Mouse (Mus musculus) hindbrain, embryonic 13.5 days (tissue): ENCODE results near the gene Sdk1. TPM values are rescaled to one million over a fixed set of nuclear protein-coding genes. Genes with fewer than 3 reads are reported as not detected.

Experiments
- ATAC-seq: fragments of 200-750 bp; cut with Nextera tagmentation; 2 replicates; pipeline ENCODE4 v1.8.0; 2017; ENCODE audit warnings: moderate TSS enrichment; ENCODE audit not compliant: low FRiP score
- H3K27ac ChIP-seq: fragments of 300-500 bp; sonication (generic); 2 replicates; pipeline ENCODE4 v1.5.1; 2015; ENCODE audit warnings: inconsistent platforms, mild to moderate bottlenecking, moderate library complexity
- H3K27me3 ChIP-seq: fragments of 300-500 bp; sonication (generic); 2 replicates; pipeline ENCODE4 v1.6.1; 2015; ENCODE audit warnings: mild to moderate bottlenecking, inconsistent platforms
- H3K36me3 ChIP-seq: fragments of 300-500 bp; sonication (generic); 2 replicates; pipeline ENCODE4 v1.6.1; 2015; ENCODE audit warnings: mild to moderate bottlenecking, inconsistent platforms
- H3K4me1 ChIP-seq: fragments of 300-500 bp; sonication (generic); replicated peaks from 2 replicates; pipeline ENCODE4 v1.6.1; 2015; ENCODE audit warnings: inconsistent platforms
- H3K4me2 ChIP-seq: fragments of 300-500 bp; sonication (generic); 2 replicates; pipeline ENCODE4 v1.6.1; 2015; ENCODE audit warnings: inconsistent platforms, mild to moderate bottlenecking, moderate library complexity
- H3K4me3 ChIP-seq: fragments of 300-500 bp; sonication (generic); 2 replicates; pipeline ENCODE4 v1.5.1; 2015; ENCODE audit warnings: mild to moderate bottlenecking, inconsistent platforms
- H3K9ac ChIP-seq: fragments of 300-500 bp; sonication (generic); 2 replicates; pipeline ENCODE4 v1.6.1; 2015; ENCODE audit warnings: mild to moderate bottlenecking, inconsistent platforms
- H3K9me3 ChIP-seq: fragments of 300-500 bp; sonication (generic); 2 replicates; pipeline ENCODE4 v1.6.1; 2016; ENCODE audit warnings: inconsistent platforms
- WGBS: fragments of 180-500 bp; shearing (Covaris S2); methylation state at CpG from one replicate; pipeline ENCODE4 v1.1.7; 2015; 5-methylcytosine and 5-hydroxymethylcytosine counted together
- polyA plus RNA-seq: library from polyadenylated mRNA; unstranded; fragments of >200 nt; fragmentation: Nextera tagmentation; extraction: Ambion mirVana; gene quantifications from 2 replicates; pipeline ENCODE4 v1.2.1, GENCODE M21; 2015

The Sdk1 gene
- polyA plus RNA-seq, 1 experiment from 2014 or later: 1.8 TPM

- Histone ChIP-seq H3K4me2 (no peak overlapping the region), H3K27ac (no peak overlapping the region), H3K27me3 (no peaks in the 10 kb centered on the region), H3K36me3 (no peaks in the 10 kb centered on the region), H3K4me1 (peaks cover 6% of the 10 kb centered on the region; the same call in 1 of the 2 replicates), H3K9me3 (no peaks in the 10 kb centered on the region), H3K4me3 (no peak overlapping the region), H3K9ac (no peak overlapping the region)
- ATAC-seq: no peak
- WGBS: 84% methylated on average over 7 of the region's 7 CpGs
These were observed 711.6 kb downstream of the Sdk1 start for GRCm38 (mm10) chr5:141952708-141953490.

DNA sequence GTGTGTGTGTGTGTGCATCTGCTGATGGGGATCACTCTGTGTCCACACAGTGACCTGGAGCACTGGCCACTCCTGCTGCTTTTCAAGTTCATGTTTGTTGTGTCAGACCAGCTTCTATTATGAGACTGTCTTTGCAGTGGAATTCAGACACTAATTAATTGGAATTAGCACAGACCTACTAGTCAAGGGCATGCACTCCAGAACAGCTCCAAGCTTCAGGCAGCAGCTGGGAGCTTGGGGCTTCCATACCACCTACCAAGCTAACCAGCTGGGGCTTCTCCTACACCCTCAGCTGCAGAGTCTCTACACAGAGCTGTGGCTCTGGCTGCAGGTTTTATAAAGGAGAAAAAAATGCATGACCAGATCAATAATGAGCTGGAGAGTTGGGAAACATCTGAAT is 729.8 kb downstream of the Sdk1 start:
- no peak overlapping the region for H3K4me2 ChIP-seq
- no peak for ATAC-seq
- H3K9ac ChIP-seq: no peak overlapping the region
- no peak overlapping the region for H3K27ac ChIP-seq
- no peaks in the 10 kb centered on the region for H3K9me3 ChIP-seq
- H3K27me3 ChIP-seq: no peaks in the 10 kb centered on the region
- H3K4me3 ChIP-seq: no peak overlapping the region
- no peaks in the 10 kb centered on the region for H3K36me3 ChIP-seq
- H3K4me1 ChIP-seq: no peaks in the 10 kb centered on the region

DNA sequence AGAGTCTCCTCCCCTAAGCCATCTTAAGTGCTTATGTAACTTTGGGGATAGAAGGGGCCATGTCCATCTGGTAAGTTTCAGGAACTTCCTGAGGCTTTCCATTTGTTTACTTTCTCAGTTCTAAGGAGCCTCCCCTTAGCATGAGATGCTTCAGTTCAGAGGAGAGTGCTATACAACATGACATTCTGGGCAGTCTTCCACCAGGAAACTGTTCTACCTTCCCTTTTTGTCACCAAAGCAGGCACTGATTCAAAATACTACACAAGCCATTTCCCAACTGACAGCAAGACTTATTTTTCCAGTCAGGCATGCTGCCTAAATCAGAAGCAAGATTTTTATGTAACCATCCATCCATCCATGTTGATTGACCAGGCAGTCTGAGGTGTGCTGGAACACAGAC is 738.2 kb downstream of the Sdk1 start:
- no peak for ATAC-seq
- Histone ChIP-seq H3K4me3 (no peak overlapping the region), H3K36me3 (no peaks in the 10 kb centered on the region), H3K9ac (no peak overlapping the region), H3K9me3 (no peaks in the 10 kb centered on the region), H3K27ac (no peak overlapping the region), H3K4me2 (no peak overlapping the region), H3K27me3 (no peaks in the 10 kb centered on the region), H3K4me1 (no peaks in the 10 kb centered on the region)

- Histone ChIP-seq H3K27ac (no peak overlapping the region), H3K27me3 (no peaks in the 10 kb centered on the region), H3K36me3 (no peaks in the 10 kb centered on the region), H3K4me2 (no peak overlapping the region), H3K4me3 (no peak overlapping the region), H3K9ac (no peak overlapping the region), H3K9me3 (no peaks in the 10 kb centered on the region), H3K4me1 (no peaks in the 10 kb centered on the region)
- 83% methylated on average over 6 of the region's 6 CpGs for WGBS
- ATAC-seq: no peak
These were observed 739.5 kb downstream of the Sdk1 start for GRCm38 (mm10) chr5:141980746-141981145.

GRCm38 (mm10) chr5:141984322-141984721 is 743.0 kb downstream of the Sdk1 start:
- no peak for ATAC-seq
- WGBS: 82% methylated on average over 4 of the region's 4 CpGs
- Histone ChIP-seq H3K9me3 (no peaks in the 10 kb centered on the region), H3K27me3 (no peaks in the 10 kb centered on the region), H3K4me1 (no peaks in the 10 kb centered on the region), H3K4me2 (no peak overlapping the region), H3K9ac (no peak overlapping the region), H3K4me3 (no peak overlapping the region), H3K27ac (no peak overlapping the region), H3K36me3 (no peaks in the 10 kb centered on the region)

DNA sequence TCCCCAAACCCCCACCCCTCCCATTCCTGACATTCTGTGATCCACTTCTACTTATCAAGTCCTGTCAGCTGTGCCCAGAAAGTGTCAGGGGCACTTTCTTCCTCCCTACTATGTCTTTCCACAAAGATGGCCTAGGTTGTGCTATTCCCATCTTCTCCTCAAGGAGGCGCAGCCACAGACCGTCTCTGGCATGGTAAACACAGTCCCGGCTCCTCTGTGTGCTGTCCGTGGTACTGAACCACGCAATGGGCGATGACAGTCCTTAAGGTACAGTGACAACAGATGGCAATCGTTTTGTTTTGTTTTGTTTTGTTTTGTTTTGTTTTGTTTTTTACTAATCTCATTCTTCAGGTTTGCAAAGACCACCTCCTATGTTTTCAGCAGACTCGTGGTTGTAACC is 743.7 kb downstream of the Sdk1 start:
- Histone ChIP-seq H3K4me2 (no peak overlapping the region), H3K36me3 (no peaks in the 10 kb centered on the region), H3K9me3 (no peaks in the 10 kb centered on the region), H3K27ac (no peak overlapping the region), H3K4me1 (no peaks in the 10 kb centered on the region), H3K27me3 (no peaks in the 10 kb centered on the region), H3K9ac (no peak overlapping the region), H3K4me3 (no peak overlapping the region)
- 11% methylated on average over 8 of the region's 8 CpGs for WGBS
- ATAC-seq: no peak

- H3K4me3 ChIP-seq: no peak overlapping the region
- no peak overlapping the region for H3K27ac ChIP-seq
- 89% methylated on average over 4 of the region's 4 CpGs for WGBS
- no peaks in the 10 kb centered on the region for H3K9me3 ChIP-seq
- no peak overlapping the region for H3K4me2 ChIP-seq
- H3K27me3 ChIP-seq: no peaks in the 10 kb centered on the region
- H3K4me1 ChIP-seq: no peaks in the 10 kb centered on the region
- no peak for ATAC-seq
- H3K36me3 ChIP-seq: no peaks in the 10 kb centered on the region
- H3K9ac ChIP-seq: no peak overlapping the region
These were observed 744.3 kb downstream of the Sdk1 start for GRCm38 (mm10) chr5:141985551-141985950.

DNA sequence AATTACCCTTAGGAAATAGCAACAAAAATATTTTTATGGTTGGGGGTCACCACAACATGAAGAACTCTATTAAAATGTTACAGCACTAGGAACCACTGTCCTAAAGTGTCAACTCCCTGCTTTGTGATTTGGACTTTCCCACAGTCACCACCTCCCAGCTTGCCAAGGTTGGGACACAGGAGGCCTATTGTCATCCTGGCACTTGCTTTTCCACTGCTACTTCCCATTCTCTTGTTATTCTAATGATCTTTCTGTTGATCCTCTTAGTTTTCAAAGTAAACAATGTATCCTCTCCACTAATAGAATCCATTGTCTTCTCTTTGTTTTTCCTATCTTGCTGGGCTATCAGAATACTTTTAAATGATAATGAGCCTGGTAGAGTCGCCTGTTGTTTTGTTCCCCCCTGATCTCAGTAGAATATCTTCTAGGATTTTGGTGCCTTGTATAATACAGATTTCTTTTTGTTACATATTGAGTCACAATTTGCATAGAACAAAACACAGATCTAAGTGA is 746.1 kb downstream of the Sdk1 start:
- H3K27ac ChIP-seq: no peak overlapping the region
- H3K36me3 ChIP-seq: no peaks in the 10 kb centered on the region
- no peak overlapping the region for H3K9ac ChIP-seq
- no peaks in the 10 kb centered on the region for H3K9me3 ChIP-seq
- no peaks in the 10 kb centered on the region for H3K4me1 ChIP-seq
- H3K27me3 ChIP-seq: no peaks in the 10 kb centered on the region
- H3K4me3 ChIP-seq: no peak overlapping the region
- no peak for ATAC-seq
- 10% methylated on average over 1 of the region's 1 CpGs for WGBS
- H3K4me2 ChIP-seq: no peak overlapping the region

- H3K27me3 ChIP-seq: no peaks in the 10 kb centered on the region
- H3K36me3 ChIP-seq: no peaks in the 10 kb centered on the region
- no peak overlapping the region for H3K27ac ChIP-seq
- H3K9me3 ChIP-seq: no peaks in the 10 kb centered on the region
- H3K4me3 ChIP-seq: no peak overlapping the region
- no peak overlapping the region for H3K9ac ChIP-seq
- H3K4me2 ChIP-seq: no peak overlapping the region
- no peaks in the 10 kb centered on the region for H3K4me1 ChIP-seq
- ATAC-seq: no peak
- 81% methylated on average over 5 of the region's 5 CpGs for WGBS
These were observed 747.4 kb downstream of the Sdk1 start for GRCm38 (mm10) chr5:141988685-141989084.

DNA sequence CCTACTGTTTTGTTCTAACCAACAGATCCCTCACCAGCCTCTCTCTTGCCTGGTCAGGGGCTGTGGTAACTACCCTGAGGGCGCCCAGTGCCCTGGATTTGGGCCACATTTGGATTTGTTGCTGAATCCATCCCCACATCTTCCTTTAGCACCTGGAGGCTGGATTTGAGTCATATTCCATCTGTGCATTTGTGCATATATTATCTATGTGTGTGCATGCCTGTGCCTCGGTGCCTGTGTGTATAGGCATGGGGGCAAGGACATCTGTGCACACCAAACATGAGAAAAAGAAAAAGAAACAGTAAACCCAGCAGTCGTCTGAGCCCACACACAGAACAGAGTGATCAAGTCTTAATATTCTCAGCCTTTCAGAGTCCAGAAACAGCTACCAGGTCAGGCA is 752.9 kb downstream of the Sdk1 start:
- Histone ChIP-seq H3K27me3 (no peaks in the 10 kb centered on the region), H3K4me2 (no peak overlapping the region), H3K4me1 (peaks cover 8% of the 10 kb centered on the region), H3K9me3 (no peaks in the 10 kb centered on the region), H3K9ac (no peak overlapping the region), H3K27ac (no peak overlapping the region), H3K36me3 (no peaks in the 10 kb centered on the region), H3K4me3 (no peak overlapping the region)
- 88% methylated on average over 3 of the region's 3 CpGs for WGBS
- no peak for ATAC-seq

DNA sequence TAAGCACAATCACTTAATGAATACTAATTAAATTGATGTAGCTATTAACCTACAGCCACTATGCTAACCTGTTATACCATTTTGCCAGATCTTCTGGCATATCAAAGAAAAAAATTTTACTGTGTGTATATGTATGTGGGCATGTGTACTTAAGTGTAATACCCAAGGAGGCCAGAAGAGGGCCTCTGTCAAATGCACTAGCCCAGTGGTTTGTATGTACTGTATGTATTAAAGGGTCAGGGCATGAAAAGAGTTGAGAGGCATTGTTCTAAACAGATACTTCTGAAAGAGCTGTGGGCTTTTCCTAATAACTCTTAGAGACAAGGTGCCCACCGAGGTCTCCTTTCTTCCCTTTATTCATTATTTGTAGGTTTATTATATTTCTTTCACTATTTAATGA is 759.0 kb downstream of the Sdk1 start:
- Histone ChIP-seq H3K9me3 (no peaks in the 10 kb centered on the region), H3K4me2 (no peak overlapping the region), H3K36me3 (peaks cover 5% of the 10 kb centered on the region; the same call in 1 of the 2 replicates), H3K27me3 (no peaks in the 10 kb centered on the region), H3K27ac (no peak overlapping the region), H3K4me1 (peaks cover 20% of the 10 kb centered on the region), H3K9ac (no peak overlapping the region), H3K4me3 (no peak overlapping the region)
- ATAC-seq: no peak
- 88% methylated on average over 1 of the region's 1 CpGs for WGBS

DNA sequence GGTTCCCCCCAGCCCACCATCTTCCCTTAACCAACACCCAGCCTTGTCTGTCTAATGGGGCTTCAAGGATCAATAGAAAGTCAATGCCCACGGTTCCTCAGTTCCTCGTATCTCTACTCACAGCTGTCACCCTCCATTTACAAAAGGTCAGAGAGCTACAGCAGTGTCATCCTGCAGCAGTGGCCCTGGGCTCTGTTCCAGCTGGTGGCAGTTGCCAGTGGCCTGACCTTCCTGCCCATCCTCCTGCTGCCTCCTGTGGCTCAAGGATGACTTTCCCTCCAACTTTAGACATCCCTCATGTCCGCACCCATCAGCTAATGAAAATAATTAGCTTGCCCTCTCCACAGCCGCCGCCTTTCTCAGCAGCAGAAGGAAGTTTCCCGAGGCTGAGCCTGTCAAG is 759.8 kb downstream of the Sdk1 start:
- 52% methylated on average over 6 of the region's 6 CpGs for WGBS
- Histone ChIP-seq H3K9ac (no peak overlapping the region), H3K4me1 (peaks cover 20% of the 10 kb centered on the region), H3K4me3 (no peak overlapping the region), H3K27ac (no peak overlapping the region), H3K36me3 (peaks cover 5% of the 10 kb centered on the region; the same call in 1 of the 2 replicates), H3K27me3 (no peaks in the 10 kb centered on the region), H3K4me2 (no peak overlapping the region), H3K9me3 (0 out of 2 replicates have a peak, but pooled peaks cover 3% of the 10 kb centered on the region)
- no peak for ATAC-seq

DNA sequence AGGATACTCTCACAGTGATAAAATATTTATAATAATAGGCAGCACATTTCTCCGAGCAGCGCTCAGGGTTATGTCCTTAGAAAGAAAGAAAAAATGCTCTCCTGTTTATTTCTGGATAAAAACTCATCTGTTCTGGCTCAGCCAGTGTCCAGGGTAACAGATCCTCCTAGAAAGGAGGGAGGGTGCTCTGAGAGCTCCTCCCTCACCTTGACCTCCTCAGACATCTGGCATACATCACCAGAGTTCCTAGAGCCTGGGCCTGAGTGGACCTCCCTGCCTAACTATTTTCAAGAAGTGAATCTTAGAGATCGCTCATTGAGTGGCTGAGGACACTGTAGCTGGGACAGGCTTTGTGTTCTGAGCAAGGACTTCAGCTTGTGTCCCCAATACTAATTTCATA is 760.7 kb downstream of the Sdk1 start:
- 0 out of 2 replicates have a peak, but pooled peaks cover 3% of the 10 kb centered on the region for H3K9me3 ChIP-seq
- H3K4me1 ChIP-seq: peaks cover 19% of the 10 kb centered on the region
- WGBS: 81% methylated on average over 3 of the region's 3 CpGs
- ATAC-seq: no peak
- no peaks in the 10 kb centered on the region for H3K27me3 ChIP-seq
- H3K4me3 ChIP-seq: no peak overlapping the region
- no peak overlapping the region for H3K27ac ChIP-seq
- H3K36me3 ChIP-seq: peaks cover 5% of the 10 kb centered on the region
- no peak overlapping the region for H3K9ac ChIP-seq
- no peak overlapping the region for H3K4me2 ChIP-seq
